Mouse (Mus musculus) layer of hippocampus, adult 18-20 months (tissue): Measurements from ENCODE around the gene Tango6. TPM values are rescaled to one million over a fixed set of nuclear protein-coding genes. Genes with fewer than 3 reads are reported as not detected.
A peak's percentile ranks its signal among the peaks of the same experiment; 100 is the strongest.
"Not testable (repeated sequence)": the region's sequence is repeated elsewhere in the genome, so short reads cannot be mapped to it uniquely, and the experiment has no call there.

Experiments
- DNase-seq, 2 experiments: peaks; one replicate each; pipeline ENCODE4 v3.0.0; 2022; ENCODE audit warnings: low spot score in 2 of 2
- total RNA-seq, 2 experiments: library from RNA; stranded (reverse); gene quantifications; 2 replicates each; pipeline ENCODE4 v1.2.3; 2021

Tango6 gene
- total RNA-seq, 2 experiments from 2014 or later: 6.6 to 6.7 TPM

DNA sequence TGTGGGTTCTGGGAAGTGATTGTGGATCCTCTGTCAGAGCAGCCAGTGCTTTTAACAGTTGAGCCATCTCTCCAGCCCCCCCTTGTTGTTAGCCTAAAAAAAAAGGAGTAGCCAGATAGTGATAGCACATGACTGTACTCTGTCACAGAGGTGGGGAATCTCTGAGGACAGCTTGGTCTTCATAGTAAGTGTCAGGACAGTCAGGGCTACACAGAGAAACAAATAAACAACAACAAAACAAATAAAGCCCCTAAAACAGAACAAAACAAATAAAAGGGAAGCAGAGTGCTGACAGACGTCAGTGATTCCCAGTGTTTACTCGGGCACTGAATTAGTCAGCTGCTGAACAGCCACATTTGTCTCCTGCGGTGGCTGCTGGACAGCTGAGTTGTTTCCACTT, 70.6 kb downstream of the Tango6 start:
- DNase-seq: no peak

GRCm38 (mm10) chr8:106761317-106761716, 78.4 kb downstream of the Tango6 start:
- peak in 1 of 2 experiments; percentile 30 for DNase-seq

DNA sequence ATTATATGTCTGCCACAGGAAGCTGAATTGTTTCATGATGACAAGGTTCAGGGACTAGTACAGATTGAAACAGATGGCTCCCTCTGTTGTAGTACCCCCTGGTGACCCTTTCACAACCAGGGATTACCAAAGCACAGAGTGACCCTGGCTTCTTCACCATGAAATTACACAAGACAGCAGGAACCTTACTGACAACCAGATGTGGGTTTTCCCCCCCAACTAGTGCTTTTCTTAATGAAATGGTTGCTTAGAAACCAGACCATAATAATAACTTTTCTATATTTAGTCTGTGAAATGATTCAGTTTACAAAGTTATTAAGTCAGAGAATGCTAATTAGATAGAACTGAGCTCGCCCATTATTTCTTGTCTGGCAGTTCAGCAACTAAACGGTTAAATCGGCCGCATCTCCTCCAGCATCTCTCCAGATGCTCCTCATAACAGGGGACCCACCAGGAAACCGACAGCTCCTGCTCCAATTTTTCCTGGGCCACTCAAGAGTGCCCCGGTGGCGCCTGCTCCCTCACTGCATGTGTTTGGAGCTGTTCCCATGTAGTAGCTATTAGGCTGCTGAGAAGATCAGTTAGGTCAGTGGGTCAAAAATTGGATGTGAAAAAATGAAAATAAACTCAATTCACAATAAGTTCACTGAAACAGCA, 79.1 kb downstream of the Tango6 start:
- no peak for DNase-seq

DNA sequence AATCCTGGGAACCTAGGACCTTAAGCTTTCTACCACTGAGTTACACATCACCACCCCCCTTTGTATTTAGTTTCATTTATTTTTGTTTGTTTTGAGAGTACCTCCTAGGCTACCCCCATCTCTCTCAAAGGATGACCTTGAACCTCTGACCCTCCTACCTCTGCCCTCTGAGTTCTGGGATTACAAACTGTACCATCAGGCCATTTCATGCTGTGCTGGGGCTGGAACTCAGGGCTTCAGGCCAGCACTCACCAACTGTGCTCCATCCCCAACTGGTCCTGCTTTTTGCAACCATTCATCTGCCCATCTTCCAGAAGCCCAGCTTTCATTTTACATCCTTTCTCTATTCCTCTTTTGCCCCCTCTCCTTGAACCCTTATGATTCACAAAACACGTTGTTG, 81.7 kb downstream of the Tango6 start:
- no peak for DNase-seq

GRCm38 (mm10) chr8:106765570-106765969, 82.7 kb downstream of the Tango6 start:
- no peak for DNase-seq

- DNase-seq: peak in 1 of 2 experiments; percentile 24
Measured at GRCm38 (mm10) chr8:106766736-106767135, 83.9 kb downstream of the Tango6 start.

DNA sequence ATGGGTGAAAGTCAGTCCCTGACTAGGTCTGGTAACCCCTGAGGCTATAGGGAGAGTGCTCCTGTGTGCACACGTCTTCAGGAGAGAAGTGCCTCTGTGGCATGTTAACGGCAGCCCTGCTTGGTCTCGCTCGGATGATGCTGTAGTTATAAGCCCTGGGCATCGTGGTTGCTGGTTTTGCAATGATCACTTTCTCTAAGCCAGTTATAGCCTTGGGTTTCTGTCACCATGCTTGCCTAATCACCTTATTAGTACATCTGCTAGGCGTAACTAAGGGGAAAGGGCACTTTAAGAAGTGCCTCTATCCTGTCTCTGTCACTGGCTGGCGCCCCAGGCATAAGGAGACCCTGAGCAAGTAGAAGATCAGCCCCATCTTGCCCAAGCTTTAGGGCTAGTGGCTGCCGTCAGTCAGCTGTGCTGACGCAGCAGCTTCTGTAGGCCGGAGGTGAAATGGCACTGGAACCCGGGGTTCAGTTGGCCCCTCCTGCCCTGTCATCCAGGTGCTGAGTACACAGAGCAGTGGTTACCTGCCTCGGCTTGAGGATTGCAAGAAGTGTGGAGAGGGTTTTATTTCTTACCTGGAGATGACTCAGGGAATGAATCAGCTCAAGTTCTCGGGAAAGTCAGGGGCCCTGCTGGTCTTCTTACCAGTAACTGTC, 86.4 kb downstream of the Tango6 start:
- DNase-seq: no peak

DNA sequence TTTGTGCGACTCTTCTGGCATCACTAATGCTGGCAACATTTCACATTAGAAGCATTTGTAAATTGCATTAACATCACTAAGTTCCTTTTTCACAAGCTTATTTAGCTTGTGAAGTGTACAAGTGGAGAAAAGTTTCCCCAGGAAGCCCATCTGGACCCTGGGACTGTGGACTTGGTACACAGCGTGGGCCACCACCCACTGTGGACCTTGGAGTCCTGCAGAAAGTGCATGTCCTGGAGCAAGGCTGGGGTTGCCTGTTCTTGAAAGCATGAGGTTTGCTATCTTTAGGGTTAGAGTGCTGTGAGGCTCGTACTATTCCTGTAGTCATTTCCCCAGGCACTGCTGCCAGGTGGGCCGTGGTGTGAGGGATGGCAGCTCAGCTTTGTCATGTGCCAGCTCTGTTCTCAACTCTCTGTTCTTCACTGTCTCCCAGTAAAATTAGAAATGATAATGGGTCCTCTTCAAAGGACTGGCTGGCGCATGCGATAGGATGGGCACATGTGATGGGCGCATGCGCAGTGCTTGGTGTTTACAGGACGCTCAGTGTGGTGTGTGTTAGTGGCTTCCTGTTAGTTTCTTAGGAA, 87.8 kb downstream of the Tango6 start:
- DNase-seq: peak; percentile 51 to 77

GRCm38 (mm10) chr8:106772094-106772493, 89.2 kb downstream of the Tango6 start:
- no peak for DNase-seq

DNA sequence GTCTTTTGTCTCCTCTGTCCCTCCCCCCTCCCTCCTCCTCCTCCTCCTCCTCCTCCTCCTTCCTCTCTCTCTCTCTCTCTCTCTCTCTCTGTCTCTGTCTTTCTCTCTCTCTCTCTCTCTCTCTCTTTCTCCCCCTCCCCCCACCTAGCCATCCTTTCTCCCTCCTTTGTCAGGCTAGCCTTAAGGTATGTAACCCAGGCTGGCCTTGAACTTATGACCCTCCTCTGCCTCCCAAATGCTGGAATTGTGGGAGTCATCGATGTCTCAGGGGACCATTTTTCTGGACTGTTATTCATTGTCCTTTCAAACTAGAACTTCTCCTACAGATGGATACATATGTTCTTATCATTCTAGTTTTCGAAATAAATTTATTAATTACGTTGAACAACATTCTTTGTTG, 89.6 kb downstream of the Tango6 start:
- no peak for DNase-seq

DNA sequence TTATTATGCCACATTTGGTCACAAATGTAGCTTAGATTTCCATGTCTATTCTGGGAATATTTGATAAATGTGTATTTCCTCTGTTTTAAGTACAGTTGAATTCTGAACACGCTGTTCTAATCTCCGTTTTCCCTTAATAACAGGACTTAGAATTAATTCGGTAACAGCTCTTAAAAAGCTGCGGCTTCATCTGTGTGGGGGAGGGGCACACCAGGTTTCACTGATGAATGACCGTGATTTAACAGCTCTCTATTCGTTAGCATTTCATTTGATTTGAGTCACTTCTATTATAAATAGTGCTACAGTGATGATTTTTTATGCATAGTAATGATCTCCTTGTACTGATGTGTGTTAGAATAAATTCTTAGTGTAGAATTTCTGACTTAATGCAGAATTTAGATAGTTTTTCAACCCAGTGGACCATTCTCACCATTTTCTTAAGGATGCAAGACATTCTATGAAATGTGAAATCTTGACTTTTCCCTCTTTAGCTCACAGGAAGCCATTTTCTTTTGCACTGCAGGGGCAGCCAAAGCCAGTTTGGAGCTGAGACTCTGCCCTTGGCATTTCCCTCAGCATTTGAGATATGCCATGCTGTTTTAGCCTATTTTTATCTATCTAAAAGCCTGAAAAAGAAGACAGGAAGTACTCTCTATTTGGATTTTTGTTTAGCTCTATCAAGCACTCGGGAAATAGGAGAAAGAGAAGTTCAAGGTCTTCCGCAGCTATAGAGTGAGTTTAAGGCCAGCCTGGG, 91.9 kb downstream of the Tango6 start:
- peak in 1 of 2 experiments; percentile 58 for DNase-seq

GRCm38 (mm10) chr8:106789623-106790022, 106.8 kb downstream of the Tango6 start:
- no peak for DNase-seq

GRCm38 (mm10) chr8:106794820-106795219, 112.0 kb downstream of the Tango6 start:
- DNase-seq: no peak

- no peak for DNase-seq
Measured at GRCm38 (mm10) chr8:106799821-106800220, 117.0 kb downstream of the Tango6 start.

DNA sequence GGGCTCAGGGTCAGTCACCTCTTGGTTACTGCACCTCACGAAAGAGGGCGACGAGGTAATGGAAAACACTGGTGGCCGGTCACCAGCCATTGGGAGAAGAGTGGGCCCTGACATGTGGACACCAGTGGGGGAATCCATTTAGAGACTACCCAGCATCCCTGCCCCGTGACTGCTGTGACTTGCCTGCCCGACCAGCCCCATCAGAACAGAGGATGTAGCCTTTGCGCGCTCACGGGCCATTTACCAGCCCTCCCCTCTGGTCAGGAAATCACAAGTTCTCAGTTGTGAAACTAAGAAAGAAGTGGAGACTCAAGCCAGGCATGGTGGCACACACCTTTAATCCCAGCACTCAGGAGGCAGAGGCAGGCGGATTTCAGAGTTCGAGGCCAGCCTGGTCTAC, 118.4 kb downstream of the Tango6 start:
- DNase-seq: no peak

DNA sequence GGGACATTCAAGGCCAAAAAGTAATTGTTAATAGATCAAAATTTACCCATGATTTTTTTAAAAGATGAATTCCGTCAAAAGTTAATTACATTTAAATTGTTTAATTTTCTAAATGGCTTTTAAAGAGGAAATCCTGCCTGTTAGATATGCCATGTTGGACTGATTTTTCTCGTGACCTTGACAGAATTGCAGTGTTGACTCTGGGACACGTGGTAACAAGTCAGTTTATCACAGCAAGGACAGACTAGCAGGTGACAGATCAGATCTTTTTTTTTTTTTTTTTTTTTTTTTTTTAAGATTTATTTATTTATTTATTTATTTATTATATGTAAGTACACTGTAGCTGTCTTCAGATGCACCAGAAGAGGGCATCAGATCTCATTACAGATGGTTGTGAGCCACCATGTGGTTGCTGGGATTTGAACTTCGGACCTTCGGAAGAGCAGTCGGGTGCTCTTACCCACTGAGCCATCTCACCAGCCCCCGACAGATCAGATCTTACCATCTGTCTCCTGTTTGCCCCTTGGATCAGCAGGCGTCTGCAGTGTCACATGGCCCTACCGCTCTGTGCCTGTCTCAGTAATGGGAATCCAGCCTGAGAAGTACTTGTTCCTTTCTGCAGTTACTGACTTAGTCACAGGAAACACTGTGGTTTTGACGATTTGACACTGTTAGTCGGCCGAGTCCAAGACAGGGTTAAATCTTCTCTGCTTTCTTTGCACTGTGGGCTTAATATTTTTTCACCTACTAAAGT, 119.7 kb downstream of the Tango6 start:
- DNase-seq: not testable (repeated sequence)

GRCm38 (mm10) chr8:106805859-106806258, 123.0 kb downstream of the Tango6 start:
- no peak for DNase-seq

DNA sequence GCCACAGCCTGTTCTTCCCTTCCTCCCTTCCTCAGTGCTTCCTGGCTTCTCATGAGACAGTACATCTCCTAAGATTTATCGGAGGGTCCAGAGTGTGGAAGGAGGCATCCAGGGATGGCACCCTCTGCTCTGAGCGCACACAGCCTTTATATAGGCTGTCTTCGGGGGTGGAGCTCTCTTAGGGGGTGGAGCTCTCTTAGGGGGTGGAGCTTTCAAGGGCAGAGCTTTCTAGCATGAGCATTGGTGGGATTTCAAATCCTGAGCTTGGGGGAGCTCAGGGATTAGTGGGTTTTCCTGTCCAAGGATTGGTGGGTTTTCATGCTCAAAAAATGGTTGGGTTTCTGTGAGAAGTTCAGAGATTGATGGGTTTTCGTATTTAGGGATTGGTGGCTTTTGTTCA, 124.6 kb downstream of the Tango6 start:
- DNase-seq: no peak

DNA sequence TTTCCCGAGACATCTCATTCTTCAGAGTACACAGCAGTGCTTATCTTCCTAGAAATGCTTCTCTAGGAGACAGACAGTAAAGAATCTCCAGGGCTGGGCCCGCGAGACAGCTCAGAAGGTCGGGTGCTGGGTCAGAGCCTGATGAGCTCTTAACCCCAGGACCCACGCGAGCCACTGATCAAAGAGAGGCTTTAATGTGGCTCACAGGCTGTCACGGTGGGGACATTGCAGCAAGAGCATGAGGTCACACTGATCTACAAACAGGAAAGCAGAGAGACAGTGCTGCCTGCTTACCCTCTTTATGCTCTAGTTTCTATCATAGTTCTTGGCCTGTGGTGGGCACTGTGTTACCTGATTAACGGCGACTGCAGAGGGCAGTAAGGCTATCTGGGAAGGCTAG, 126.9 kb downstream of the Tango6 start:
- no peak for DNase-seq

GRCm38 (mm10) chr8:106810406-106810805, 127.5 kb downstream of the Tango6 start:
- no peak for DNase-seq

GRCm38 (mm10) chr8:106812560-106812959, 129.7 kb downstream of the Tango6 start:
- DNase-seq: no peak
